16 mouse cellular contexts compared by ENCODE assay signal in the genomic region with DNA sequence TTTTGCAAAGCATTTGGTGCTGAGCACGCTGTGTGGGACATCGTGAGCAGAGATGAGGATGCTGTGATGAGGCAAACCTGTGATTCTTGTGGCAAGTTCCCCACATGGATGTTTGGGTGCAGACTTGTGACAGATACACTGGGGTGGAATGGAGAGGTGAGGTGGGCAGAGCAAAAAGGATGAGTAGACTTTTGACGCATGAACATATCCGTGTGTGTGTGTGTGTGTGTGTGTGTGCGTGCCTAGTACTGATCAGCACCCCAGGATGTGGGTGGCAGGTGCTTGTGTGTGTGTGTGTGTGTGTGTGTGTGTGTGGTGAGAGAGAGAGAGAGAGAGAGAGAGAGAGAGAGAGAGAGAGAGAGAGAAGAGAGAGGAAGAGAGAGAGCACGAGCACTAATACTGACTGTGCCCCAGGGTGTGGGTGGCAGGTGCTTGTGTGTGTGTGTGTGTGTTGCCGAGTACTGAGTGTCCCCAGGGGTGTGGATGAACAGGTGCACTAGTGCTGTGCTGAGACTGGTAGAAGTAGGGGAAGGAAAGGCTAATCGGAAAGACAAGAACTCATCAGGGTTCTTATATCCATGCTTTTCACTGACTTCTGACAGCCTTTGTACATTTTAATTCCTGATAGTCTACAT. TPM values are rescaled to one million over a fixed set of nuclear protein-coding genes. Genes with fewer than 3 reads are reported as not detected.
DNase-seq lines count a peak whose midpoint lies in the region; ATAC-seq lines count a peak whose summit lies in the region.
"Had no signal": no experiment of that assay in that cellular context is flagged by ENCODE, and none has a peak within 500 bp of the region (broad histone marks: within the 10 kb centered on the region; RNA-seq: fewer than 3 reads in every experiment).

No protein-coding gene starts in this region.

- no peak overlapping the region for H3K4me3 ChIP-seq in hindbrain, embryonic 15.5 days
- no peak overlapping the region for H3K4me3 ChIP-seq in hindbrain, embryonic 10.5 days
- H3K4me3 ChIP-seq: forebrain, embryonic 15.5 days; intestine, embryonic 15.5 days; liver, embryonic 12.5 days; neural tube, embryonic 13.5 days had no signal

- 0 out of 2 replicates have a peak overlapping the region, but pooled peaks have one; percentile 55 for H3K27ac ChIP-seq in hindbrain, embryonic 15.5 days (replicated peaks)
- H3K27ac ChIP-seq in hindbrain, embryonic 10.5 days: no peak overlapping the region
- H3K27ac ChIP-seq: forebrain, embryonic 15.5 days; intestine, embryonic 15.5 days; liver, embryonic 12.5 days; neural tube, embryonic 13.5 days had no signal

- peaks cover 5% of the 10 kb centered on the region; the same call in 1 of the 2 replicates for H3K36me3 ChIP-seq in hindbrain, embryonic 15.5 days
- no peaks in the 10 kb centered on the region for H3K36me3 ChIP-seq in hindbrain, embryonic 10.5 days
- H3K36me3 ChIP-seq: forebrain, embryonic 15.5 days; intestine, embryonic 15.5 days; liver, embryonic 12.5 days; neural tube, embryonic 13.5 days had no signal

- no peaks in the 10 kb centered on the region for H3K27me3 ChIP-seq in hindbrain, embryonic 15.5 days
- no peaks in the 10 kb centered on the region for H3K27me3 ChIP-seq in hindbrain, embryonic 10.5 days (ENCODE audit: insufficient read depth, poor library complexity, severe bottlenecking)
- H3K27me3 ChIP-seq: CH12.LX; forebrain, embryonic 15.5 days; intestine, embryonic 15.5 days; liver, embryonic 12.5 days; neural tube, embryonic 13.5 days had no signal

- no peaks in the 10 kb centered on the region for H3K9me3 ChIP-seq in hindbrain, embryonic 15.5 days
- H3K9me3 ChIP-seq in hindbrain, embryonic 10.5 days: no peaks in the 10 kb centered on the region
- H3K9me3 ChIP-seq: forebrain, embryonic 15.5 days; intestine, embryonic 15.5 days; liver, embryonic 12.5 days; neural tube, embryonic 13.5 days had no signal

- peaks cover under 1% of the 10 kb centered on the region; the same call in 1 of the 2 replicates for H3K4me1 ChIP-seq in hindbrain, embryonic 15.5 days (replicated peaks)
- H3K4me1 ChIP-seq in hindbrain, embryonic 10.5 days (replicated peaks): peaks cover under 1% of the 10 kb centered on the region; the same call in 1 of the 2 replicates
- H3K4me1 ChIP-seq: intestine, embryonic 15.5 days; neural tube, embryonic 13.5 days had no signal

- H3K4me2 ChIP-seq in hindbrain, embryonic 15.5 days: no peak overlapping the region
- H3K4me2 ChIP-seq: forebrain, embryonic 15.5 days; intestine, embryonic 15.5 days; liver, embryonic 12.5 days; neural tube, embryonic 13.5 days had no signal

- DNase-seq in hindbrain, embryonic 10.5 days (ENCODE audit: low spot score): no peak
- DNase-seq in spleen, adult 12 weeks (ENCODE audit: low spot score): peak; percentile 12
- no peak for DNase-seq in spleen, adult 18-20 months
- DNase-seq in naive thymus-derived CD4-positive, alpha-beta T cell, adult 2 months (ENCODE audit: low read depth): peak; percentile 93
- peak; percentile 42 to 72 for DNase-seq in thymus, postnatal 36 days
- DNase-seq in urinary bladder, postnatal 10 days (ENCODE audit: low spot score): no peak
- DNase-seq in urinary bladder, adult 18-20 months (ENCODE audit: low spot score in 2 of 2): no peak
- DNase-seq: adrenal gland, adult 2 months; cerebellum, postnatal 36 days had no signal

- 0 out of 2 replicates have a peak, but pooled peaks have one; percentile 24 for ATAC-seq in hindbrain, embryonic 15.5 days (ENCODE audit: low FRiP score, low read depth)
- ATAC-seq: forebrain, embryonic 15.5 days; intestine, embryonic 15.5 days; liver, embryonic 12.5 days; lung, postnatal 0 days had no signal

- H3K9ac ChIP-seq in hindbrain, embryonic 15.5 days: no peak overlapping the region
- H3K9ac ChIP-seq: forebrain, embryonic 15.5 days; intestine, embryonic 15.5 days; liver, embryonic 12.5 days; neural tube, embryonic 13.5 days had no signal

- 77% methylated on average over 8 of the region's 8 CpGs for WGBS in hindbrain, embryonic 15.5 days
- 86% methylated on average over 8 of the region's 8 CpGs for WGBS in hindbrain, embryonic 10.5 days

RNA-seq across cellular contexts. Expression of gene Herc3, which starts 13.0 kb away (rescaled TPM):
- 36.5 and 37.5 TPM in 2 replicates for polyA plus RNA-seq in hindbrain, embryonic 15.5 days (2015; fragmentation: Nextera tagmentation; extraction: Ambion mirVana)
- 5.2 and 6.8 TPM in 2 replicates for polyA plus RNA-seq in hindbrain, embryonic 10.5 days (2016; fragmentation: Nextera tagmentation; extraction: Ambion mirVana)

Comparison
In these comparisons a context has a peak if more than half of its experiments do, and no peak if none do; other contexts are left out.
1. DNase-seq: peak in spleen, adult 12 weeks (single experiment), naive thymus-derived CD4-positive, alpha-beta T cell, adult 2 months (single experiment) and thymus, postnatal 36 days (2 of 2); none in hindbrain, embryonic 10.5 days (single experiment), spleen, adult 18-20 months (0 of 2), urinary bladder, postnatal 10 days (single experiment) and urinary bladder, adult 18-20 months (0 of 2).